Mouse (Mus musculus) myocyte (in vitro differentiated cells): ENCODE data around the gene Trim69.

Source experiments
- POLR2A ChIP-seq: IDR thresholded peaks from one replicate; pipeline ENCODE4 v1.6.1; 2011; ENCODE audit warnings: low read depth, mild to moderate bottlenecking, control low read depth, moderate library complexity; ENCODE audit not compliant: insufficient read length
- USF1 ChIP-seq: IDR thresholded peaks from one replicate; pipeline ENCODE4 v1.6.1; 2011; ENCODE audit warnings: low read depth, mild to moderate bottlenecking, control low read depth, moderate library complexity

DNA sequence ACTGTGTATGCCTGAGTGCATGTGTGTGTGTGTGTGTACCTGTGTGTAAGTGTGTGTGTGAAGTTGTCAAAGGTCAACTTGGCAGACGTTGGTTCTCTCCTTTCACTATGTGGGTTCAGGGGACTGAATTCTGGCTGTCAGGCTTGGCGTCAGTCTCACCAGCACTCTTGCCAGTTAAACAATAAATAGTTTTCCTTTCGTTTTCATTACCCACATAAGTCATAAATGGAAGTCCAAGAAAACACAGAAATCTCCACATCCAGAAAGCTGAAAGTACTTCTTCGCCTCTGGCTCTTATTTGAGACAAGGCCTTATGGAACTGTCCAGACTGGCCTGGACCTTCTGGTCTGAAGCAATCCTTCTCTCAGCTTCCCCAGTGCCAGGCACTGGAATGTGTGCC, 14.7 kb upstream of the Trim69 start:
- TF ChIP-seq POLR2A (no peak), USF1 (no peak)
